8 mouse cellular contexts compared by ENCODE assay signal in genomic region chr8:36361255-36361654, GRCm38 (mm10).
DNase-seq lines count a peak whose midpoint lies in the region; ATAC-seq and TF ChIP-seq lines count a peak whose summit lies in the region.

No protein-coding gene starts in this region.

- TF ChIP-seq CTCF in heart, adult 2 months (IDR thresholded peaks at IDR 0.05), result no peak; the same call in 1 of the 2 replicates

- no peak for TF ChIP-seq EP300 in heart, adult 2 months (IDR thresholded peaks at IDR 0.05; ENCODE audit: insufficient read depth, low read depth, low read length)

- WGBS in heart, adult 2 months, result 7% methylated on average over 2 of the region's 2 CpGs
- 11% methylated on average over 2 of the region's 2 CpGs for WGBS in embryonic facial prominence, embryonic 14.5 days

- DNase-seq in heart, adult 2 months, result peak; percentile 39 to 58
- DNase-seq in heart, adult 11 months, result no peak
- peak; percentile 69 to 89 for DNase-seq in adrenal gland, postnatal 36 days
- peak; percentile 82 for DNase-seq in embryonic facial prominence, embryonic 14.5 days (ENCODE audit: low spot score)
- peak; percentile 64 to 86 for DNase-seq in layer of hippocampus, postnatal 14 days (ENCODE audit: low spot score in 2 of 2)
- DNase-seq in right cerebral cortex, postnatal 36 days (ENCODE audit: low spot score in 2 of 2), result peak; percentile 47 to 58

- no peaks in the 10 kb centered on the region for H3K9me3 ChIP-seq in embryonic facial prominence, embryonic 14.5 days (ENCODE audit: control insufficient read depth, low read length)

- ATAC-seq in embryonic facial prominence, embryonic 14.5 days (ENCODE audit: low read depth), result peak; percentile 74; the same call in 1 of the 2 replicates
- ATAC-seq in hematopoietic stem cell, adult 5-6 weeks (replicated peaks in 1 of 2; ENCODE audit: insufficient read depth in 1 of 2, low FRiP score in 2 of 2, low TSS enrichment in 1 of 2, low read depth in 1 of 2, poor library complexity in 2 of 2, severe bottlenecking in 2 of 2), result peak; percentile 71 to 81; a peak in 3 of 4 replicates
- peak; percentile 83 for ATAC-seq in megakaryocyte progenitor cell, adult 5-6 weeks (replicated peaks; ENCODE audit: poor library complexity)

- TF ChIP-seq POLR2A in heart, adult 2 months (IDR thresholded peaks at IDR 0.05; ENCODE audit: insufficient read depth, low read depth, low read length), result no peak

- no peaks in the 10 kb centered on the region for H3K79me2 ChIP-seq in heart, adult 2 months (replicated peaks; ENCODE audit: control insufficient read depth, insufficient read depth, low read length)

- no peaks in the 10 kb centered on the region for H3K36me3 ChIP-seq in heart, adult 2 months (ENCODE audit: control insufficient read depth, insufficient read depth, low read length)
- H3K36me3 ChIP-seq in embryonic facial prominence, embryonic 14.5 days (ENCODE audit: control insufficient read depth, insufficient read depth, low read length), result no peaks in the 10 kb centered on the region

- H3K4me2 ChIP-seq in embryonic facial prominence, embryonic 14.5 days (ENCODE audit: low read depth, low read length), result no peak overlapping the region

- H3K9ac ChIP-seq in heart, adult 2 months (ENCODE audit: low read depth, low read length), result no peak overlapping the region
- no peak overlapping the region for H3K9ac ChIP-seq in embryonic facial prominence, embryonic 14.5 days (ENCODE audit: low read depth, low read length)

- no peak overlapping the region for H3K27ac ChIP-seq in heart, adult 2 months
- H3K27ac ChIP-seq in embryonic facial prominence, embryonic 14.5 days (replicated peaks; ENCODE audit: low read depth, low read length), result no peak overlapping the region

- intact Hi-C loops in heart, adult 2 months (cut with DNase I), result loop anchor here (1.0 to 10.0 kb wide), 4 partner anchors 162 to 701 kb away; no protein-coding TSS in a partner anchor

- H3K4me3 ChIP-seq in heart, adult 2 months, result no peak overlapping the region
- no peak overlapping the region for H3K4me3 ChIP-seq in embryonic facial prominence, embryonic 14.5 days (ENCODE audit: low read depth, low read length)

- H3K4me1 ChIP-seq in heart, adult 2 months (ENCODE audit: control insufficient read depth, insufficient read depth, low read length), result peaks cover 2% of the 10 kb centered on the region; the same call in 1 of the 2 replicates
- no peaks in the 10 kb centered on the region for H3K4me1 ChIP-seq in embryonic facial prominence, embryonic 14.5 days (ENCODE audit: control insufficient read depth, insufficient read depth, low read length)

- H3K27me3 ChIP-seq in heart, adult 2 months (ENCODE audit: control insufficient read depth, insufficient read depth, low read length), result no peaks in the 10 kb centered on the region
- no peaks in the 10 kb centered on the region for H3K27me3 ChIP-seq in embryonic facial prominence, embryonic 14.5 days (replicated peaks; ENCODE audit: control insufficient read depth, insufficient read depth, low read length)
